Mouse (Mus musculus): ENCODE measurements around the gene Slc48a1.

GRCm38 (mm10) chr15:97810399-97810798 is 32.1 kb downstream of the Slc48a1 start:
- TF ChIP-seq CTCF (IDR thresholded peaks at IDR 0.05; ENCODE audit: extremely low read depth, insufficient read depth, insufficient read length, insufficient replicate concordance) (no peak), POLR2A (IDR thresholded peaks at IDR 0.05; ENCODE audit: low read depth, low read length) (no peak)
